Mouse (Mus musculus): ENCODE measurements around the gene 4930519P11Rik.

DNA sequence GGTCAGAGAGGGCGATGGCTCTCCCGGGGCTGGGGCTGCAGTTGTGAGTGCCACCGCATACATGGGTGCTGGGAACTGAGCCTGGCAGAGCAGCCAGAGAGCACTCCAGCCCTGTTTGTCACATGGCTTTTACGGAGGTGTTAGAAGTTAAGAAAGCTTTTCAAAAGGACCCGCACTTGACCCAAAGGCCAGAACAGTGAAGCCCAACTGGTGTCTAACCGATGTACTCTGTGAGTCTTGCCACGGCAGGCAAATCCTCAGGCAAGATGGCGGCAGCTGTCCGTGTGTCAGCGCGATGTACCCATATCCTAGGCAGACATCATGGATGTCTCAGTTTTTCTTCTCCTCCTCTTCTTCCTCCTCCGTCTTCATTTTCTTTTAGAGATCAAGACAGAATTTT is 41.7 kb upstream of the 4930519P11Rik start:
- TF ChIP-seq CTCF (IDR thresholded peaks at IDR 0.05; ENCODE audit: control insufficient read depth, insufficient read depth, insufficient replicate concordance, low read depth, low read length) (no peak), POLR2A (IDR thresholded peaks at IDR 0.05; ENCODE audit: control insufficient read depth, low read depth, low read length) (no peak)
